Mouse (Mus musculus): ENCODE results near the gene Itga9. TPM values are rescaled to one million over a fixed set of nuclear protein-coding genes. Genes with fewer than 3 reads are reported as not detected.

The Itga9 gene
- polyA plus RNA-seq, 2 experiments = 1.4 to 2.8 TPM

- H3K4me2 ChIP-seq (ENCODE audit: low read depth) = no peak overlapping the region
- H3K27ac ChIP-seq = no peak overlapping the region
- WGBS (ENCODE audit: insufficient replicate concordance) = 82% methylated on average over 11 of the region's 11 CpGs
Observed at GRCm38 (mm10) chr9:118802380-118802779, 195.9 kb downstream of the Itga9 start.

GRCm38 (mm10) chr9:118805740-118806139 is 199.2 kb downstream of the Itga9 start:
- no peak for DNase-seq (ENCODE audit: low read depth in 3 of 3, low spot score in 3 of 3)
- H3K9me3 ChIP-seq (ENCODE audit: control insufficient read depth, low read length) = no peaks in the 10 kb centered on the region
- no peaks in the 10 kb centered on the region for H3K36me3 ChIP-seq (replicated peaks; ENCODE audit: control insufficient read depth, insufficient read depth, low read depth)
- H3K9ac ChIP-seq (replicated peaks) = no peak overlapping the region
- no peak overlapping the region for H3K4me2 ChIP-seq (ENCODE audit: low read depth)
- no peaks in the 10 kb centered on the region for H3K27me3 ChIP-seq (ENCODE audit: control insufficient read depth, insufficient read depth, low read length)
- ATAC-seq (ENCODE audit: insufficient read depth) = no peak
- no peak overlapping the region for H3K27ac ChIP-seq
- WGBS (ENCODE audit: insufficient replicate concordance) = 63% methylated on average over 6 of the region's 6 CpGs
- TF ChIP-seq CTCF (IDR thresholded peaks at IDR 0.05; ENCODE audit: low read depth) = no peak
- TF ChIP-seq EP300 (IDR thresholded peaks at IDR 0.05; ENCODE audit: low read depth) = no peak
- no peaks in the 10 kb centered on the region for H3K4me1 ChIP-seq (replicated peaks; ENCODE audit: control insufficient read depth in 2 of 2, insufficient read depth in 2 of 2, low read length in 1 of 2)
- H3K4me3 ChIP-seq (ENCODE audit: insufficient read depth in 1 of 2, low read depth in 2 of 2, low read length in 2 of 2) = no peak overlapping the region

More at GRCm38 (mm10) chr9:118802380-118802779, 195.9 kb downstream of the Itga9 start:
- H3K9ac ChIP-seq (replicated peaks) = no peak overlapping the region
- TF ChIP-seq CTCF (IDR thresholded peaks at IDR 0.05; ENCODE audit: low read depth) (no peak), EP300 (IDR thresholded peaks at IDR 0.05; ENCODE audit: low read depth) (no peak)
- DNase-seq (ENCODE audit: low read depth in 3 of 3, low spot score in 3 of 3) = no peak
- no peaks in the 10 kb centered on the region for H3K36me3 ChIP-seq (replicated peaks; ENCODE audit: control insufficient read depth, insufficient read depth, low read depth)
- H3K27me3 ChIP-seq (ENCODE audit: control insufficient read depth, insufficient read depth, low read length) = no peaks in the 10 kb centered on the region
- H3K4me3 ChIP-seq (ENCODE audit: insufficient read depth in 1 of 2, low read depth in 2 of 2, low read length in 2 of 2) = no peak overlapping the region
- H3K9me3 ChIP-seq (ENCODE audit: control insufficient read depth, low read length) = no peaks in the 10 kb centered on the region
- H3K4me1 ChIP-seq (replicated peaks; ENCODE audit: control insufficient read depth in 2 of 2, insufficient read depth in 2 of 2, low read length in 1 of 2) = no peaks in the 10 kb centered on the region
- ATAC-seq (ENCODE audit: insufficient read depth) = no peak

GRCm38 (mm10) chr9:118807669-118808068 is 201.2 kb downstream of the Itga9 start:
- no peak overlapping the region for H3K4me3 ChIP-seq (ENCODE audit: insufficient read depth in 1 of 2, low read depth in 2 of 2, low read length in 2 of 2)
- no peaks in the 10 kb centered on the region for H3K36me3 ChIP-seq (replicated peaks; ENCODE audit: control insufficient read depth, insufficient read depth, low read depth)
- WGBS (ENCODE audit: insufficient replicate concordance) = 64% methylated on average over 3 of the region's 3 CpGs
- no peak overlapping the region for H3K9ac ChIP-seq (replicated peaks)
- no peak for TF ChIP-seq CTCF (IDR thresholded peaks at IDR 0.05; ENCODE audit: low read depth)
- TF ChIP-seq EP300 (IDR thresholded peaks at IDR 0.05; ENCODE audit: low read depth) = no peak
- no peak overlapping the region for H3K4me2 ChIP-seq (ENCODE audit: low read depth)
- no peak for ATAC-seq (ENCODE audit: insufficient read depth)
- no peaks in the 10 kb centered on the region for H3K4me1 ChIP-seq (replicated peaks; ENCODE audit: control insufficient read depth in 2 of 2, insufficient read depth in 2 of 2, low read length in 1 of 2)
- H3K27me3 ChIP-seq (ENCODE audit: control insufficient read depth, insufficient read depth, low read length) = no peaks in the 10 kb centered on the region
- DNase-seq (ENCODE audit: low read depth in 3 of 3, low spot score in 3 of 3) = no peak
- no peak overlapping the region for H3K27ac ChIP-seq
- H3K9me3 ChIP-seq (ENCODE audit: control insufficient read depth, low read length) = no peaks in the 10 kb centered on the region

GRCm38 (mm10) chr9:118812221-118812620 is 205.7 kb downstream of the Itga9 start:
- no peak for ATAC-seq (ENCODE audit: insufficient read depth)

DNA sequence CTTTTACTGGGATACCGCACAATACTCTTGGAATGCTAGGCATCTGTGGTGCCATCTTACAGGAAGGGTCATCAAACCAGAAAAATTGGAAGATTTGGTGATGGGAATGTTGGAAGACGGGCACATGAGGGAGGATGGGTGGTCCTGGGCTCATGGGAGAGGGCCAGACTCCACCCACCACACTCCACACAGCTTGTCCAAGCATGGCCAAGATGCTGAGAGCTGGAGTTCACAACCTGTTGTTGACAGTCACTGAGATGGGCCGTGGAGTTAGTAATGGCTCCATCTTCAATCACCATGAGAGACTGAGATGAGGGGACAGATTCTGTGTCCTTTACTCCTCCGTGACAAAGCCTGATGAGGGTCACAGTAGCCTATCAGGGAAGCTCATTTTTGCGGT is 207.0 kb downstream of the Itga9 start:
- TF ChIP-seq EP300 (IDR thresholded peaks at IDR 0.05; ENCODE audit: low read depth) = no peak
- TF ChIP-seq CTCF (IDR thresholded peaks at IDR 0.05; ENCODE audit: low read depth) = no peak
- no peak overlapping the region for H3K4me3 ChIP-seq (ENCODE audit: insufficient read depth in 1 of 2, low read depth in 2 of 2, low read length in 2 of 2)
- H3K36me3 ChIP-seq (replicated peaks; ENCODE audit: control insufficient read depth, insufficient read depth, low read depth) = no peaks in the 10 kb centered on the region
- no peak overlapping the region for H3K27ac ChIP-seq
- WGBS (ENCODE audit: insufficient replicate concordance) = 66% methylated on average over 5 of the region's 5 CpGs
- no peaks in the 10 kb centered on the region for H3K9me3 ChIP-seq (ENCODE audit: control insufficient read depth, low read length)
- no peaks in the 10 kb centered on the region for H3K4me1 ChIP-seq (replicated peaks; ENCODE audit: control insufficient read depth in 2 of 2, insufficient read depth in 2 of 2, low read length in 1 of 2)
- DNase-seq (ENCODE audit: low read depth in 3 of 3, low spot score in 3 of 3) = no peak
- ATAC-seq (ENCODE audit: insufficient read depth) = no peak
- H3K27me3 ChIP-seq (ENCODE audit: control insufficient read depth, insufficient read depth, low read length) = no peaks in the 10 kb centered on the region
- H3K9ac ChIP-seq (replicated peaks) = no peak overlapping the region
- H3K4me2 ChIP-seq (ENCODE audit: low read depth) = no peak overlapping the region

More at GRCm38 (mm10) chr9:118812221-118812620, 205.7 kb downstream of the Itga9 start:
- Histone ChIP-seq H3K36me3 (replicated peaks; ENCODE audit: control insufficient read depth, insufficient read depth, low read depth) (no peaks in the 10 kb centered on the region), H3K9ac (replicated peaks) (no peak overlapping the region), H3K9me3 (ENCODE audit: control insufficient read depth, low read length) (no peaks in the 10 kb centered on the region), H3K4me1 (replicated peaks; ENCODE audit: control insufficient read depth in 2 of 2, insufficient read depth in 2 of 2, low read length in 1 of 2) (no peaks in the 10 kb centered on the region), H3K4me2 (ENCODE audit: low read depth) (no peak overlapping the region), H3K4me3 (ENCODE audit: insufficient read depth in 1 of 2, low read depth in 2 of 2, low read length in 2 of 2) (no peak overlapping the region), H3K27me3 (ENCODE audit: control insufficient read depth, insufficient read depth, low read length) (no peaks in the 10 kb centered on the region), H3K27ac (no peak overlapping the region)
- TF ChIP-seq EP300 (IDR thresholded peaks at IDR 0.05; ENCODE audit: low read depth) (no peak), CTCF (IDR thresholded peaks at IDR 0.05; ENCODE audit: low read depth) (no peak)
- no peak for DNase-seq (ENCODE audit: low read depth in 3 of 3, low spot score in 3 of 3)
- 79% methylated on average over 7 of the region's 7 CpGs for WGBS (ENCODE audit: insufficient replicate concordance)

All from liver, embryonic 14.5 days (tissue).